Mouse (Mus musculus): ENCODE measurements around the gene Ssu72.

- TF ChIP-seq POLR2AphosphoS5 (IDR thresholded peaks at IDR 0.05; ENCODE audit: borderline replicate concordance, low read depth, low read length) (no peak), POLR2A (IDR thresholded peaks at IDR 0.05; ENCODE audit: control insufficient read depth in 1 of 2, insufficient read depth in 1 of 2, low read depth in 1 of 2, low read length in 2 of 2, poor library complexity in 1 of 2) (peak in 1 of 2 experiments; percentile 30; a peak in 1 of 4 replicates), POLR2AphosphoS2 (IDR thresholded peaks at IDR 0.05; ENCODE audit: low read length) (no peak), MYC (IDR thresholded peaks at IDR 0.05; ENCODE audit: low read depth, low read length) (no peak), CTCF (IDR thresholded peaks at IDR 0.05 in 2 of 3, conservative IDR thresholded peaks at IDR 0.05 in 1 of 3; ENCODE audit: control insufficient read depth in 1 of 3, insufficient read depth in 1 of 3, low read depth in 2 of 3, low read length in 3 of 3, poor library complexity in 1 of 3, severe bottlenecking in 1 of 3) (no peak)
Observed at GRCm38 (mm10) chr4:155746575-155747490, 42.2 kb downstream of the Ssu72 start.

All from MEL (cell line).